ENCODE assay signal across 15 mouse cellular contexts in genomic region chr7:35583476-35584025, GRCm38 (mm10). TPM values are rescaled to one million over a fixed set of nuclear protein-coding genes. Genes with fewer than 3 reads are reported as not detected.
DNase-seq lines count a peak whose midpoint lies in the region; ATAC-seq and TF ChIP-seq lines count a peak whose summit lies in the region.
"Had no signal": no experiment of that assay in that cellular context is flagged by ENCODE, and none has a peak within 500 bp of the region (broad histone marks: within the 10 kb centered on the region; RNA-seq: fewer than 3 reads in every experiment).

No protein-coding gene starts in this region.

- DNase-seq in forebrain, postnatal 0 days = no peak
- DNase-seq in lung, postnatal 4 days = no peak
- peak; percentile 43 for DNase-seq in embryo, embryonic 10.5 days (ENCODE audit: low spot score)
- DNase-seq in retina, adult 2 months (ENCODE audit: low read depth, low spot score) = peak; percentile 95
- no peak for DNase-seq in B cell, adult 2 months
- DNase-seq: adrenal gland, postnatal 10 days; gastrocnemius, adult 2 months; kidney, adult 8-10 months; lung, postnatal 14 days had no signal

- H3K27me3 ChIP-seq in forebrain, embryonic 13.5 days = peaks cover 49% of the 10 kb centered on the region
- peaks cover 22% of the 10 kb centered on the region for H3K27me3 ChIP-seq in forebrain, postnatal 0 days (ENCODE audit: insufficient read depth, low read length)
- peaks cover 43% of the 10 kb centered on the region for H3K27me3 ChIP-seq in lung, embryonic 15.5 days
- peaks cover 31% of the 10 kb centered on the region for H3K27me3 ChIP-seq in kidney, embryonic 16.5 days (ENCODE audit: insufficient read depth, low read length)

- no peaks in the 10 kb centered on the region for H3K36me3 ChIP-seq in forebrain, embryonic 13.5 days (ENCODE audit: poor library complexity, severe bottlenecking)
- H3K36me3 ChIP-seq in forebrain, postnatal 0 days (ENCODE audit: insufficient read depth) = no peaks in the 10 kb centered on the region
- H3K36me3 ChIP-seq in lung, embryonic 15.5 days = no peaks in the 10 kb centered on the region
- no peaks in the 10 kb centered on the region for H3K36me3 ChIP-seq in kidney, embryonic 16.5 days (ENCODE audit: insufficient read depth, low read length)

- H3K9ac ChIP-seq in forebrain, embryonic 13.5 days = no peak overlapping the region
- H3K9ac ChIP-seq in forebrain, postnatal 0 days = no peak overlapping the region
- no peak overlapping the region for H3K9ac ChIP-seq in lung, embryonic 15.5 days
- H3K9ac ChIP-seq in kidney, embryonic 16.5 days (replicated peaks; ENCODE audit: low read length) = no peak overlapping the region

- H3K9me3 ChIP-seq in forebrain, embryonic 13.5 days (replicated peaks) = no peaks in the 10 kb centered on the region
- H3K9me3 ChIP-seq in forebrain, postnatal 0 days (ENCODE audit: low read length) = no peaks in the 10 kb centered on the region
- no peaks in the 10 kb centered on the region for H3K9me3 ChIP-seq in lung, embryonic 15.5 days
- no peaks in the 10 kb centered on the region; the same call in 1 of the 2 replicates for H3K9me3 ChIP-seq in kidney, embryonic 16.5 days (ENCODE audit: low read length)

- 0 out of 2 replicates have a peak overlapping the region, but pooled peaks have one; percentile 91 for H3K4me3 ChIP-seq in forebrain, embryonic 13.5 days
- H3K4me3 ChIP-seq in forebrain, postnatal 0 days (ENCODE audit: low read depth, low read length) = no peak overlapping the region
- H3K4me3 ChIP-seq in lung, embryonic 15.5 days = no peak overlapping the region
- H3K4me3 ChIP-seq in kidney, embryonic 16.5 days (ENCODE audit: low read length) = no peak overlapping the region

- H3K4me1 ChIP-seq in forebrain, embryonic 13.5 days = peaks cover 32% of the 10 kb centered on the region
- H3K4me1 ChIP-seq in forebrain, postnatal 0 days (ENCODE audit: insufficient read depth) = peaks cover 15% of the 10 kb centered on the region
- H3K4me1 ChIP-seq in lung, embryonic 15.5 days = peaks cover 22% of the 10 kb centered on the region
- H3K4me1 ChIP-seq in kidney, embryonic 16.5 days (ENCODE audit: insufficient read depth, low read length) = peaks cover 19% of the 10 kb centered on the region

- H3K4me2 ChIP-seq in forebrain, embryonic 13.5 days = no peak overlapping the region; the same call in 1 of the 2 replicates
- no peak overlapping the region for H3K4me2 ChIP-seq in forebrain, postnatal 0 days (ENCODE audit: low read depth)
- H3K4me2 ChIP-seq in lung, embryonic 15.5 days = peak overlapping the region; percentile 97; the same call in 1 of the 2 replicates
- no peak overlapping the region for H3K4me2 ChIP-seq in kidney, embryonic 16.5 days (replicated peaks; ENCODE audit: low read depth, low read length)

- no peak for ATAC-seq in forebrain, embryonic 13.5 days
- ATAC-seq in forebrain, postnatal 0 days = no peak
- ATAC-seq in lung, embryonic 15.5 days (ENCODE audit: borderline replicate concordance, extremely low read depth, low FRiP score, low TSS enrichment) = no peak
- no peak for ATAC-seq in kidney, embryonic 16.5 days (ENCODE audit: low FRiP score, low TSS enrichment)

- no peak for TF ChIP-seq CTCF in forebrain, postnatal 0 days (IDR thresholded peaks at IDR 0.05; ENCODE audit: low read depth)

- no peak overlapping the region for H3K27ac ChIP-seq in forebrain, embryonic 13.5 days
- H3K27ac ChIP-seq in forebrain, postnatal 0 days (ENCODE audit: low read depth, low read length) = no peak overlapping the region
- H3K27ac ChIP-seq in lung, embryonic 15.5 days = no peak overlapping the region
- H3K27ac ChIP-seq in kidney, embryonic 16.5 days (ENCODE audit: low read length) = no peak overlapping the region
- H3K27ac ChIP-seq: gastrocnemius, adult 2 months had no signal

- 6% methylated on average over 11 of the region's 11 CpGs for WGBS in forebrain, embryonic 13.5 days
- WGBS in forebrain, postnatal 0 days = 9% methylated on average over 11 of the region's 11 CpGs
- WGBS in lung, embryonic 15.5 days = 9% methylated on average over 11 of the region's 11 CpGs
- 23% methylated on average over 11 of the region's 11 CpGs for WGBS in kidney, embryonic 16.5 days

RNA-seq across cellular contexts. Expression of gene Rgs9bp, which starts 1.8 kb away (rescaled TPM):
- 0.03 TPM in 2 replicates for polyA plus RNA-seq in forebrain, embryonic 13.5 days (2015; fragmentation: Nextera tagmentation; extraction: Ambion mirVana)
- 0.38 and 0.69 TPM in 2 replicates for total RNA-seq in forebrain, postnatal 0 days (2014; rRNA removed)
- polyA plus RNA-seq in forebrain, postnatal 0 days (2015; fragmentation: Nextera tagmentation; extraction: Ambion mirVana) = 0.07 and 0.09 TPM in 2 replicates
- 0.05 and 0.14 TPM in 2 replicates for polyA plus RNA-seq in lung, embryonic 15.5 days (2015; fragmentation: Nextera tagmentation; extraction: Ambion mirVana)
- polyA plus RNA-seq in kidney, embryonic 16.5 days (2015; fragmentation: Nextera tagmentation; extraction: Ambion mirVana) = 0.26 and 0.28 TPM in 2 replicates

RNA-seq across cellular contexts. Expression of gene Ankrd27, which starts 2.5 kb away (rescaled TPM):
- 29.7 and 30.8 TPM in 2 replicates for polyA plus RNA-seq in forebrain, embryonic 13.5 days (2015; fragmentation: Nextera tagmentation; extraction: Ambion mirVana)
- 23.6 and 25.5 TPM in 2 replicates for total RNA-seq in forebrain, postnatal 0 days (2014; rRNA removed)
- polyA plus RNA-seq in forebrain, postnatal 0 days (2015; fragmentation: Nextera tagmentation; extraction: Ambion mirVana) = 12.9 and 13.9 TPM in 2 replicates
- polyA plus RNA-seq in lung, embryonic 15.5 days (2015; fragmentation: Nextera tagmentation; extraction: Ambion mirVana) = 33.8 and 35.9 TPM in 2 replicates
- 37.1 and 37.7 TPM in 2 replicates for polyA plus RNA-seq in kidney, embryonic 16.5 days (2015; fragmentation: Nextera tagmentation; extraction: Ambion mirVana)

RNA-seq across cellular contexts. Expression of gene Nudt19, which starts 27.4 kb away (rescaled TPM):
- 67.4 and 70.9 TPM in 2 replicates for polyA plus RNA-seq in forebrain, embryonic 13.5 days (2015; fragmentation: Nextera tagmentation; extraction: Ambion mirVana)
- total RNA-seq in forebrain, postnatal 0 days (2014; rRNA removed) = 62.5 and 109 TPM in 2 replicates
- polyA plus RNA-seq in forebrain, postnatal 0 days (2015; fragmentation: Nextera tagmentation; extraction: Ambion mirVana) = 148 and 172 TPM in 2 replicates
- 50.1 and 52.7 TPM in 2 replicates for polyA plus RNA-seq in lung, embryonic 15.5 days (2015; fragmentation: Nextera tagmentation; extraction: Ambion mirVana)
- polyA plus RNA-seq in kidney, embryonic 16.5 days (2015; fragmentation: Nextera tagmentation; extraction: Ambion mirVana) = 76.6 and 88.9 TPM in 2 replicates

RNA-seq across cellular contexts. Expression of gene Tdrd12, which starts 46.0 kb away (rescaled TPM):
- 0.36 and 0.37 TPM in 2 replicates for polyA plus RNA-seq in forebrain, embryonic 13.5 days (2015; fragmentation: Nextera tagmentation; extraction: Ambion mirVana)
- total RNA-seq in forebrain, postnatal 0 days (2014; rRNA removed) = 0.38 and 0.52 TPM in 2 replicates
- 0.30 and 0.65 TPM in 2 replicates for polyA plus RNA-seq in forebrain, postnatal 0 days (2015; fragmentation: Nextera tagmentation; extraction: Ambion mirVana)
- 0.29 and 0.30 TPM in 2 replicates for polyA plus RNA-seq in lung, embryonic 15.5 days (2015; fragmentation: Nextera tagmentation; extraction: Ambion mirVana)
- polyA plus RNA-seq in kidney, embryonic 16.5 days (2015; fragmentation: Nextera tagmentation; extraction: Ambion mirVana) = 0.14 and 0.24 TPM in 2 replicates
- total RNA-seq: common myeloid progenitor, adult 5-6 weeks; gastrocnemius, adult 2 months had no signal
- polyA plus RNA-seq: C2C12; thymus, postnatal 0 days had no signal

Comparison
In these comparisons a context has a peak if more than half of its experiments do, and no peak if none do; other contexts are left out.
1. DNase-seq: peak in embryo, embryonic 10.5 days (single experiment) and retina, adult 2 months (single experiment); none in forebrain, postnatal 0 days (single experiment), lung, postnatal 4 days (0 of 2) and B cell, adult 2 months (0 of 2).